Mouse (Mus musculus): Measurements from ENCODE around the gene Vezf1.

DNA sequence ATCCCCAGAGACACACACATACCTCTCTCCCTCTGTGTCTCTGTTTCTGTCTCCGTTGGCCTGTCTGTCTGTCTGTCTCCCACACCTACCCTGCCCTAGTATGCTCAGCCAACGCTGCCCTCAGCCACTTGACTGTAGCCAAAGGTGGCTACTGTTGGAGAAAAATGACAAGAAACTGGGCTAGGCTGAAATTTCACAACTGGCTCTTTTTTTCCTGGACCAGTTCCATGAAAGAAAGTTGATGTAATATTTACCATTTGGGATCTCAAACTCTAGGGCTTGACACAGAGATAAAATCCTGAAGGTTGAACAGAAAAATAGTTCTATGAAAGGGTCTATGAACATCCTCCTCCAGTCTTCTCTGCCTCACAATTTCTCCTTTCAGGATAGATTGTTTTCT lies 37.2 kb upstream of the Vezf1 start:
- TF ChIP-seq CTCF (conservative IDR thresholded peaks at IDR 0.05; ENCODE audit: low read length) (no peak), POU5F1 (IDR thresholded peaks at IDR 0.05; ENCODE audit: borderline replicate concordance, low read length) (no peak), NANOG (IDR thresholded peaks at IDR 0.05; ENCODE audit: borderline replicate concordance, low read length) (no peak)

Data from E14TG2a.4 (cell line).